Mouse (Mus musculus) erythroblast, embryonic 14.5 days (primary cell): ENCODE data around the gene B430305J03Rik. TPM values are rescaled to one million over a fixed set of nuclear protein-coding genes. Genes with fewer than 3 reads are reported as not detected.

Experiments used
- H3K27me3 ChIP-seq: 2 replicates; pipeline ENCODE4 v1.6.1; 2012; ENCODE audit warnings: inconsistent platforms; ENCODE audit not compliant: control insufficient read depth
- H3K36me3 ChIP-seq: 2 replicates; pipeline ENCODE4 v1.6.1; 2012; ENCODE audit warnings: mild to moderate bottlenecking, inconsistent platforms; ENCODE audit not compliant: control insufficient read depth
- H3K4me1 ChIP-seq: 2 replicates; pipeline ENCODE4 v1.6.1; 2012; ENCODE audit warnings: inconsistent platforms; ENCODE audit not compliant: control insufficient read depth
- H3K4me3 ChIP-seq: replicated peaks from 2 replicates; pipeline ENCODE3; 2012; ENCODE audit warnings: moderate library complexity, mild to moderate bottlenecking, inconsistent platforms
- H3K9me3 ChIP-seq: 2 replicates; pipeline ENCODE4 v1.6.1; 2012; ENCODE audit warnings: low read length, inconsistent platforms, mixed read lengths; ENCODE audit not compliant: control insufficient read depth
- GATA1 ChIP-seq: IDR thresholded peaks from 2 replicates; pipeline ENCODE4 v1.6.1; 2012; ENCODE audit warnings: low read length, inconsistent platforms, mixed read lengths
- TAL1 ChIP-seq: IDR thresholded peaks from 3 replicates; pipeline ENCODE4 v1.6.1; 2012; ENCODE audit warnings: low read length, inconsistent platforms, mixed read lengths
- polyA plus RNA-seq: library from polyadenylated mRNA; stranded (reverse); fragments of >175 nt; gene quantifications from 2 replicates; pipeline ENCODE4 v1.2.3, GENCODE M21; 2012

Gene B430305J03Rik
- polyA plus RNA-seq, 1 experiment: not detected

- H3K4me1 ChIP-seq: no peaks in the 10 kb centered on the region
- TF ChIP-seq GATA1 (no peak), TAL1 (no peak)
- H3K4me3 ChIP-seq: no peak overlapping the region
- no peaks in the 10 kb centered on the region for H3K9me3 ChIP-seq
- no peaks in the 10 kb centered on the region for H3K27me3 ChIP-seq
- H3K36me3 ChIP-seq: no peaks in the 10 kb centered on the region
Measured at GRCm38 (mm10) chr3:61321632-61322031, 44.1 kb downstream of the B430305J03Rik start.

- no peaks in the 10 kb centered on the region for H3K36me3 ChIP-seq
- no peaks in the 10 kb centered on the region for H3K9me3 ChIP-seq
- no peaks in the 10 kb centered on the region for H3K4me1 ChIP-seq
- no peaks in the 10 kb centered on the region for H3K27me3 ChIP-seq
- no peak overlapping the region for H3K4me3 ChIP-seq
- TF ChIP-seq GATA1 (no peak), TAL1 (no peak)
Measured at GRCm38 (mm10) chr3:61320031-61320430, 45.7 kb downstream of the B430305J03Rik start.

- H3K27me3 ChIP-seq: no peaks in the 10 kb centered on the region
- H3K36me3 ChIP-seq: no peaks in the 10 kb centered on the region
- H3K4me1 ChIP-seq: no peaks in the 10 kb centered on the region
- no peak overlapping the region for H3K4me3 ChIP-seq
- no peaks in the 10 kb centered on the region for H3K9me3 ChIP-seq
- TF ChIP-seq GATA1 (no peak), TAL1 (no peak)
Measured at GRCm38 (mm10) chr3:61315002-61315401, 50.7 kb downstream of the B430305J03Rik start.

Other genes starting within 250 kb of the B430305J03Rik start
- 0.14 and 0.16 TPM in 2 replicates for gene Rap2b, start 4.3 kb downstream of the B430305J03Rik start, polyA plus RNA-seq